Mouse (Mus musculus) olfactory bulb, adult 2 months (tissue): ENCODE data around the gene Fbxo48.

Source experiments
- CTCF ChIP-seq: fragments of 200-500 bp; IDR thresholded peaks from 2 replicates; pipeline ENCODE4 v1.5.1; 2012; ENCODE audit warnings: low read depth, mild to moderate bottlenecking, low read length, moderate library complexity; ENCODE audit not compliant: insufficient read depth
- POLR2A ChIP-seq: fragments of 200-500 bp; IDR thresholded peaks from 2 replicates; pipeline ENCODE4 v1.6.1; 2012; ENCODE audit warnings: mild to moderate bottlenecking, low read depth, low read length, moderate library complexity; ENCODE audit not compliant: insufficient read depth

- no peak for TF ChIP-seq POLR2A
- TF ChIP-seq CTCF, result no peak
Measured at GRCm38 (mm10) chr11:16904302-16905011, 46.7 kb upstream of the Fbxo48 start.
